ENCODE assay signal across 11 mouse cellular contexts in genomic region chr12:85462802-85463201, GRCm38 (mm10). TPM values are rescaled to one million over a fixed set of nuclear protein-coding genes. Genes with fewer than 3 reads are reported as not detected.
DNase-seq lines count a peak whose midpoint lies in the region; ATAC-seq and TF ChIP-seq lines count a peak whose summit lies in the region.
"Had no signal": no experiment of that assay in that cellular context is flagged by ENCODE, and none has a peak within 500 bp of the region (broad histone marks: within the 10 kb centered on the region; RNA-seq: fewer than 3 reads in every experiment).

No protein-coding gene starts in this region.

- H3K4me3 ChIP-seq in heart, embryonic 12.5 days: no peak overlapping the region
- H3K4me3 ChIP-seq in heart, embryonic 11.5 days (ENCODE audit: low read depth, low read length): no peak overlapping the region
- no peak overlapping the region for H3K4me3 ChIP-seq in liver, postnatal 0 days (ENCODE audit: low read depth, low read length)
- H3K4me3 ChIP-seq in liver, embryonic 12.5 days: no peak overlapping the region
- H3K4me3 ChIP-seq in heart, postnatal 0 days (ENCODE audit: low read depth, low read length): no peak overlapping the region
- no peak overlapping the region for H3K4me3 ChIP-seq in stomach, postnatal 0 days (ENCODE audit: low read depth, low read length)
- H3K4me3 ChIP-seq: liver, embryonic 15.5 days; midbrain, embryonic 13.5 days had no signal

- 40% methylated on average over 7 of the region's 7 CpGs for WGBS in heart, embryonic 12.5 days
- WGBS in heart, embryonic 11.5 days (ENCODE audit: insufficient replicate concordance): 47% methylated on average over 7 of the region's 7 CpGs
- WGBS in liver, postnatal 0 days (ENCODE audit: insufficient replicate concordance): 31% methylated on average over 7 of the region's 7 CpGs
- 31% methylated on average over 7 of the region's 7 CpGs for WGBS in liver, embryonic 12.5 days (ENCODE audit: insufficient replicate concordance)
- 27% methylated on average over 7 of the region's 7 CpGs for WGBS in heart, postnatal 0 days
- WGBS in stomach, postnatal 0 days: 53% methylated on average over 7 of the region's 7 CpGs

- no peaks in the 10 kb centered on the region for H3K27me3 ChIP-seq in heart, embryonic 12.5 days (replicated peaks)
- H3K27me3 ChIP-seq in heart, embryonic 11.5 days (ENCODE audit: control insufficient read depth, insufficient read depth, low read length): no peaks in the 10 kb centered on the region
- H3K27me3 ChIP-seq in liver, postnatal 0 days (ENCODE audit: insufficient read depth, low read length): no peaks in the 10 kb centered on the region
- peaks cover 55% of the 10 kb centered on the region for H3K27me3 ChIP-seq in liver, embryonic 12.5 days (replicated peaks)
- H3K27me3 ChIP-seq in heart, postnatal 0 days (ENCODE audit: control insufficient read depth, insufficient read depth, low read length): no peaks in the 10 kb centered on the region
- no peaks in the 10 kb centered on the region for H3K27me3 ChIP-seq in stomach, postnatal 0 days (ENCODE audit: control insufficient read depth, insufficient read depth, low read length)

- no peak overlapping the region for H3K27ac ChIP-seq in heart, embryonic 12.5 days (ENCODE audit: poor library complexity, severe bottlenecking)
- H3K27ac ChIP-seq in heart, embryonic 11.5 days (ENCODE audit: low read depth, low read length): no peak overlapping the region; the same call in 1 of the 2 replicates
- H3K27ac ChIP-seq in liver, postnatal 0 days (ENCODE audit: low read depth): peak overlapping the region; percentile 57; the same call in 1 of the 2 replicates
- H3K27ac ChIP-seq in liver, embryonic 12.5 days: no peak overlapping the region
- H3K27ac ChIP-seq in heart, postnatal 0 days (ENCODE audit: low read depth): peak overlapping the region; percentile 13
- H3K27ac ChIP-seq in stomach, postnatal 0 days (replicated peaks): peak overlapping the region; percentile 58
- H3K27ac ChIP-seq: liver, embryonic 15.5 days; midbrain, embryonic 13.5 days had no signal

- no peak for DNase-seq in liver, postnatal 0 days
- DNase-seq in heart, postnatal 0 days (ENCODE audit: low spot score): no peak
- no peak for DNase-seq in stomach, postnatal 0 days (ENCODE audit: low spot score)
- DNase-seq: cerebellum, postnatal 25 days; thymus, postnatal 25 days had no signal

- H3K4me2 ChIP-seq in heart, embryonic 12.5 days: 0 out of 2 replicates have a peak overlapping the region, but pooled peaks have one; percentile 32
- no peak overlapping the region for H3K4me2 ChIP-seq in heart, embryonic 11.5 days
- H3K4me2 ChIP-seq in liver, postnatal 0 days (ENCODE audit: low read depth, low read length): 0 out of 2 replicates have a peak overlapping the region, but pooled peaks have one; percentile 14
- H3K4me2 ChIP-seq in liver, embryonic 12.5 days: no peak overlapping the region
- H3K4me2 ChIP-seq in heart, postnatal 0 days (ENCODE audit: low read depth, low read length): no peak overlapping the region
- 0 out of 2 replicates have a peak overlapping the region, but pooled peaks have one; percentile 5 for H3K4me2 ChIP-seq in stomach, postnatal 0 days (replicated peaks; ENCODE audit: low read depth)
- H3K4me2 ChIP-seq: liver, embryonic 15.5 days; midbrain, embryonic 13.5 days had no signal

- TF ChIP-seq CTCF in liver, postnatal 0 days (IDR thresholded peaks at IDR 0.05; ENCODE audit: low read depth): no peak
- TF ChIP-seq CTCF in heart, postnatal 0 days (IDR thresholded peaks at IDR 0.05; ENCODE audit: low read depth): no peak
- no peak for TF ChIP-seq CTCF in stomach, postnatal 0 days (IDR thresholded peaks at IDR 0.05; ENCODE audit: low read depth)

- H3K9me3 ChIP-seq in heart, embryonic 12.5 days (replicated peaks): no peaks in the 10 kb centered on the region
- H3K9me3 ChIP-seq in heart, embryonic 11.5 days (replicated peaks; ENCODE audit: control insufficient read depth, low read length): no peaks in the 10 kb centered on the region
- no peaks in the 10 kb centered on the region for H3K9me3 ChIP-seq in liver, postnatal 0 days (ENCODE audit: low read length)
- no peaks in the 10 kb centered on the region for H3K9me3 ChIP-seq in liver, embryonic 12.5 days (replicated peaks)
- no peaks in the 10 kb centered on the region for H3K9me3 ChIP-seq in heart, postnatal 0 days (replicated peaks; ENCODE audit: control insufficient read depth, low read length)
- no peaks in the 10 kb centered on the region for H3K9me3 ChIP-seq in stomach, postnatal 0 days (ENCODE audit: control insufficient read depth, low read length)
- H3K9me3 ChIP-seq: liver, embryonic 15.5 days; midbrain, embryonic 13.5 days had no signal

- H3K4me1 ChIP-seq in heart, embryonic 12.5 days (replicated peaks): peaks cover 36% of the 10 kb centered on the region
- peaks cover 14% of the 10 kb centered on the region for H3K4me1 ChIP-seq in heart, embryonic 11.5 days (ENCODE audit: control insufficient read depth, insufficient read depth, low read length)
- no peaks in the 10 kb centered on the region for H3K4me1 ChIP-seq in liver, postnatal 0 days (ENCODE audit: insufficient read depth)
- peaks cover 5% of the 10 kb centered on the region; the same call in 1 of the 2 replicates for H3K4me1 ChIP-seq in liver, embryonic 12.5 days
- peaks cover 17% of the 10 kb centered on the region for H3K4me1 ChIP-seq in heart, postnatal 0 days (ENCODE audit: control insufficient read depth, insufficient read depth)
- H3K4me1 ChIP-seq in stomach, postnatal 0 days (replicated peaks; ENCODE audit: control insufficient read depth, insufficient read depth): 0 out of 2 replicates have a peak, but pooled peaks cover 5% of the 10 kb centered on the region

- no peak for ATAC-seq in heart, embryonic 12.5 days (ENCODE audit: insufficient number of reproducible peaks, low FRiP score)
- no peak for ATAC-seq in heart, embryonic 11.5 days (replicated peaks; ENCODE audit: insufficient number of reproducible peaks, low FRiP score, low TSS enrichment)
- no peak for ATAC-seq in liver, postnatal 0 days
- no peak for ATAC-seq in liver, embryonic 12.5 days
- ATAC-seq in heart, postnatal 0 days (ENCODE audit: insufficient read depth, low read depth): no peak
- ATAC-seq in stomach, postnatal 0 days (ENCODE audit: low FRiP score, low TSS enrichment): no peak
- ATAC-seq in erythroblast, adult 5-6 weeks (replicated peaks; ENCODE audit: low FRiP score, poor library complexity, severe bottlenecking): no peak
- ATAC-seq: midbrain, embryonic 13.5 days had no signal

- TF ChIP-seq EP300 in liver, postnatal 0 days (IDR thresholded peaks at IDR 0.05; ENCODE audit: low read depth): no peak
- no peak for TF ChIP-seq EP300 in heart, postnatal 0 days (IDR thresholded peaks at IDR 0.05; ENCODE audit: low read depth)
- no peak for TF ChIP-seq EP300 in stomach, postnatal 0 days (optimal IDR thresholded peaks at IDR 0.05)

- H3K36me3 ChIP-seq in heart, embryonic 12.5 days: no peaks in the 10 kb centered on the region
- H3K36me3 ChIP-seq in heart, embryonic 11.5 days (ENCODE audit: control insufficient read depth, insufficient read depth, low read length): no peaks in the 10 kb centered on the region
- no peaks in the 10 kb centered on the region for H3K36me3 ChIP-seq in liver, postnatal 0 days (replicated peaks; ENCODE audit: insufficient read depth, low read length)
- H3K36me3 ChIP-seq in liver, embryonic 12.5 days: no peaks in the 10 kb centered on the region
- no peaks in the 10 kb centered on the region for H3K36me3 ChIP-seq in heart, postnatal 0 days (replicated peaks; ENCODE audit: control insufficient read depth, insufficient read depth, low read length)
- no peaks in the 10 kb centered on the region for H3K36me3 ChIP-seq in stomach, postnatal 0 days (ENCODE audit: control insufficient read depth, insufficient read depth, low read length)
- H3K36me3 ChIP-seq: liver, embryonic 15.5 days; midbrain, embryonic 13.5 days had no signal

- H3K9ac ChIP-seq in heart, embryonic 12.5 days: no peak overlapping the region
- no peak overlapping the region for H3K9ac ChIP-seq in heart, embryonic 11.5 days (ENCODE audit: low read depth, low read length)
- no peak overlapping the region for H3K9ac ChIP-seq in liver, postnatal 0 days (replicated peaks)
- H3K9ac ChIP-seq in liver, embryonic 12.5 days: no peak overlapping the region
- no peak overlapping the region for H3K9ac ChIP-seq in heart, postnatal 0 days (replicated peaks; ENCODE audit: low read depth, low read length)
- no peak overlapping the region for H3K9ac ChIP-seq in stomach, postnatal 0 days (ENCODE audit: low read length)
- H3K9ac ChIP-seq: liver, embryonic 15.5 days; midbrain, embryonic 13.5 days had no signal

RNA-seq across cellular contexts. Expression of gene Fos, which starts 10.9 kb away (rescaled TPM):
- 5.9 and 8.1 TPM in 2 replicates for polyA plus RNA-seq in heart, embryonic 12.5 days (2016; fragmentation: Nextera tagmentation; extraction: Ambion mirVana)
- 4.5 and 6.3 TPM in 2 replicates for polyA plus RNA-seq in heart, embryonic 11.5 days (2014; fragmentation: Nextera tagmentation; extraction: Ambion mirVana)
- 1.3 and 1.6 TPM in 2 replicates for polyA plus RNA-seq in liver, postnatal 0 days (2015; fragmentation: Nextera tagmentation; extraction: Ambion mirVana)
- 1.4 and 1.5 TPM in 2 replicates for polyA plus RNA-seq in liver, embryonic 12.5 days (2016; fragmentation: Nextera tagmentation; extraction: Ambion mirVana)
- 12.8 and 18.5 TPM in 2 replicates for total RNA-seq in heart, postnatal 0 days (2014; rRNA removed; ENCODE audit: low replicate concordance)
- 1.6 and 2.7 TPM in 2 replicates for polyA plus RNA-seq in heart, postnatal 0 days (2015; fragmentation: Nextera tagmentation; extraction: Ambion mirVana)
- 18.2 and 23.2 TPM in 2 replicates for polyA plus RNA-seq in stomach, postnatal 0 days (2015; fragmentation: Nextera tagmentation; extraction: Ambion mirVana)
- total RNA-seq in erythroblast, adult 5-6 weeks (2015; ENCODE audit: low replicate concordance): 40.3 and 41.9 TPM in 2 replicates
- total RNA-seq in erythroblast, adult 5-6 weeks (2017; ENCODE audit: low replicate concordance): 25.0 and 32.1 TPM in 2 replicates

Comparison
In these comparisons a context has a peak if more than half of its experiments do, and no peak if none do; other contexts are left out.
1. H3K27ac ChIP-seq: peak in liver, postnatal 0 days (single experiment), heart, postnatal 0 days (single experiment) and stomach, postnatal 0 days (single experiment); none in heart, embryonic 12.5 days (single experiment), heart, embryonic 11.5 days (single experiment) and liver, embryonic 12.5 days (single experiment).
2. H3K4me2 ChIP-seq: peak in heart, embryonic 12.5 days (single experiment), liver, postnatal 0 days (single experiment) and stomach, postnatal 0 days (single experiment); none in heart, embryonic 11.5 days (single experiment), liver, embryonic 12.5 days (single experiment) and heart, postnatal 0 days (single experiment).